Comparison of ENCODE assay signal across 7 mouse cellular contexts in the genomic region with DNA sequence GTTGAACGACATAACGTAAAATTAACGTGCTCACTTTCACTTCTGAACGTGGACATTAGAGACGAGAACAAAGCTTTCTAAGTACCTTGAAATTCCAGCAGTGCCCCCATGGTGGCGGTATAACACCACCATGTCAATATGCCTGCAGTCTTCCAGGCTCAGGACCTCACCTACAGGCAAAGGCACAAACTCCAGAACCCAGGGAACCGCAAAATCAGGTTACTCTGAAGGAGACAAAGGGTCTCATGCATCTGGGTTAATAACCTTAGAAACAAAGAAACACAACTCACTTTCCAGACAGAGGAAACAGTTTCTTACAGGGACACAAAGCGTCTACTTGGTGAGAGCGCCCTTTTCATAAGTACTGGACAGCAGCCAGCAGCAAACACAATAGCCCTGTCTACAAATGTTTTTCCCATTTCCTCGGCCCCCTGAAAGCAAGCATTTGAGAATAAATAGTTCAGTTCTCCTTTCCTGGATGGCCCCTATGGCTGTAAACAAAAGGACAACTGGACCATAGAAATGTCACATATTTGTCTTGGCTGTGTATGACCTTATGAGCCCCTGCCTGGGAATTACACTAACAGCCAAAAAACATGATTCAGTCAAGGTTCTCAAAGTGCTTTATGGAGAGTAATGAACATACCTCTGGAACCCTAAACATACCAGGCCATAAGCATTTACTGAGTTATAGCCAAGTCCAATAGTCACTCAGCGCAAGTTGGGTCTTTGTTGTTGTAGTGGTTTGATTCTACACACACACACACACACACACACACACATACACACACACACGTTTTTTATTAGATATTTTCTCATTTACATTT. TPM values are rescaled to one million over a fixed set of nuclear protein-coding genes. Genes with fewer than 3 reads are reported as not detected.
A peak's percentile ranks its signal among the peaks of the same experiment; 100 is the strongest.
DNase-seq lines count a peak whose midpoint lies in the region; ATAC-seq lines count a peak whose summit lies in the region.

No protein-coding gene starts in this region.

- H3K27me3 ChIP-seq in embryonic facial prominence, embryonic 10.5 days (replicated peaks; ENCODE audit: low read depth, poor library complexity, severe bottlenecking): no peaks in the 10 kb centered on the region
- no peaks in the 10 kb centered on the region for H3K27me3 ChIP-seq in limb, embryonic 10.5 days (ENCODE audit: low read depth, poor library complexity, severe bottlenecking)
- no peaks in the 10 kb centered on the region for H3K27me3 ChIP-seq in midbrain, embryonic 13.5 days

- DNase-seq in adrenal gland, postnatal 10 days: peak; percentile 92
- DNase-seq in embryonic facial prominence, embryonic 10.5 days (ENCODE audit: low spot score): peak; percentile 87
- DNase-seq in kidney, adult 11 months: peak; percentile 79
- DNase-seq in limb, embryonic 10.5 days (ENCODE audit: low spot score): peak; percentile 89
- DNase-seq in spleen, adult 12 weeks (ENCODE audit: low spot score): peak; percentile 64

- peak; percentile 96 for ATAC-seq in granulocyte monocyte progenitor cell, adult 5-6 weeks (replicated peaks; ENCODE audit: poor library complexity, severe bottlenecking)
- ATAC-seq in midbrain, embryonic 13.5 days: peak; percentile 94

- H3K36me3 ChIP-seq in embryonic facial prominence, embryonic 10.5 days (replicated peaks): no peaks in the 10 kb centered on the region
- no peaks in the 10 kb centered on the region for H3K36me3 ChIP-seq in limb, embryonic 10.5 days
- H3K36me3 ChIP-seq in midbrain, embryonic 13.5 days: no peaks in the 10 kb centered on the region

- peak overlapping the region; percentile 74 for H3K27ac ChIP-seq in embryonic facial prominence, embryonic 10.5 days (replicated peaks)
- peak overlapping the region; percentile 78 for H3K27ac ChIP-seq in limb, embryonic 10.5 days
- no peak overlapping the region for H3K27ac ChIP-seq in midbrain, embryonic 13.5 days

- H3K9me3 ChIP-seq in embryonic facial prominence, embryonic 10.5 days: no peaks in the 10 kb centered on the region
- no peaks in the 10 kb centered on the region for H3K9me3 ChIP-seq in limb, embryonic 10.5 days (replicated peaks)
- no peaks in the 10 kb centered on the region for H3K9me3 ChIP-seq in midbrain, embryonic 13.5 days

- peak overlapping the region; percentile 44 for H3K4me3 ChIP-seq in embryonic facial prominence, embryonic 10.5 days
- peak overlapping the region; percentile 35; the same call in 1 of the 2 replicates for H3K4me3 ChIP-seq in limb, embryonic 10.5 days
- H3K4me3 ChIP-seq in midbrain, embryonic 13.5 days (replicated peaks): no peak overlapping the region

- H3K9ac ChIP-seq in midbrain, embryonic 13.5 days (replicated peaks): peak overlapping the region; percentile 51; the same call in 1 of the 2 replicates

- no peaks in the 10 kb centered on the region for H3K4me1 ChIP-seq in embryonic facial prominence, embryonic 10.5 days
- 0 out of 2 replicates have a peak, but pooled peaks cover 5% of the 10 kb centered on the region for H3K4me1 ChIP-seq in limb, embryonic 10.5 days
- H3K4me1 ChIP-seq in midbrain, embryonic 13.5 days (replicated peaks): peaks cover 5% of the 10 kb centered on the region; the same call in 1 of the 2 replicates

- peak overlapping the region; percentile 47 for H3K4me2 ChIP-seq in midbrain, embryonic 13.5 days (replicated peaks)

- WGBS in embryonic facial prominence, embryonic 10.5 days: 32% methylated on average over 12 of the region's 12 CpGs
- WGBS in limb, embryonic 10.5 days: 36% methylated on average over 12 of the region's 12 CpGs
- 18% methylated on average over 12 of the region's 12 CpGs for WGBS in midbrain, embryonic 13.5 days

RNA-seq across cellular contexts. Expression of gene Gclc, which starts 52.7 kb away (rescaled TPM):
- 10 to 100 TPM; 41.3 to 56.4 TPM for total RNA-seq in adrenal gland, postnatal 10 days (2021)
- polyA plus RNA-seq in embryonic facial prominence, embryonic 10.5 days (2016; fragmentation: Nextera tagmentation; extraction: Ambion mirVana): 14.5 and 17.5 TPM in 2 replicates
- total RNA-seq in granulocyte monocyte progenitor cell, adult 5-6 weeks (2014; fragmentation: Nextera tagmentation): 44.6 and 47.5 TPM in 2 replicates
- 52.3 and 56.8 TPM in 2 replicates for total RNA-seq in granulocyte monocyte progenitor cell, adult 5-6 weeks (2017)
- polyA plus RNA-seq in limb, embryonic 10.5 days (2016; fragmentation: Nextera tagmentation; extraction: Ambion mirVana): 12.6 and 12.9 TPM in 2 replicates
- polyA plus RNA-seq in midbrain, embryonic 13.5 days (2015; fragmentation: Nextera tagmentation; extraction: Ambion mirVana): 16.3 and 16.8 TPM in 2 replicates
